Mouse (Mus musculus) kidney, embryonic 16.5 days (tissue): ENCODE measurements around the gene Igf2bp3. TPM values are rescaled to one million over a fixed set of nuclear protein-coding genes. Genes with fewer than 3 reads are reported as not detected.

ENCODE experiments used
- ATAC-seq: fragments of 200-750 bp; cut with Nextera tagmentation; 2 replicates; pipeline ENCODE4 v1.8.0; 2017; ENCODE audit warnings: moderate TSS enrichment; ENCODE audit not compliant: low FRiP score, low TSS enrichment
- H3K27ac ChIP-seq: fragments of 300-500 bp; sonication (generic); 2 replicates; pipeline ENCODE4 v1.5.1; 2014; ENCODE audit warnings: low read length
- H3K27me3 ChIP-seq: fragments of 300-500 bp; sonication (generic); 2 replicates; pipeline ENCODE4 v1.6.1; 2014; ENCODE audit warnings: low read length, control low read depth, mixed read lengths; ENCODE audit not compliant: insufficient read depth
- H3K36me3 ChIP-seq: fragments of 300-500 bp; sonication (generic); 2 replicates; pipeline ENCODE4 v1.6.1; 2014; ENCODE audit warnings: low read length, control low read depth, mixed read lengths; ENCODE audit not compliant: insufficient read depth
- H3K4me1 ChIP-seq: fragments of 300-500 bp; sonication (generic); 2 replicates; pipeline ENCODE4 v1.6.1; 2014; ENCODE audit warnings: low read length, control low read depth, mixed read lengths; ENCODE audit not compliant: insufficient read depth
- H3K4me2 ChIP-seq: fragments of 300-500 bp; sonication (generic); replicated peaks from 2 replicates; pipeline ENCODE4 v1.6.1; 2014; ENCODE audit warnings: low read depth, low read length
- H3K4me3 ChIP-seq: fragments of 300-500 bp; sonication (generic); 2 replicates; pipeline ENCODE4 v1.5.1; 2014; ENCODE audit warnings: mild to moderate bottlenecking, low read length
- H3K9ac ChIP-seq: fragments of 300-500 bp; sonication (generic); replicated peaks from 2 replicates; pipeline ENCODE4 v1.6.1; 2014; ENCODE audit warnings: low read length
- H3K9me3 ChIP-seq: fragments of 300-500 bp; sonication (generic); 2 replicates; pipeline ENCODE4 v1.6.1; 2016; ENCODE audit warnings: low read length, control low read depth
- WGBS: fragments of 180-500 bp; shearing (Covaris S2); extraction: QIAGEN DNeasy Blood & Tissue Kit; methylation state at CpG from one replicate; pipeline ENCODE4 v1.1.7; 2014; 5-methylcytosine and 5-hydroxymethylcytosine counted together
- polyA plus RNA-seq: library from polyadenylated mRNA; unstranded; fragments of >200 nt; fragmentation: Nextera tagmentation; extraction: Ambion mirVana; gene quantifications from 2 replicates; pipeline ENCODE4 v1.2.1, GENCODE M21; 2015

The Igf2bp3 gene
- polyA plus RNA-seq, 1 experiment from 2014 or later = 40.8 TPM

DNA sequence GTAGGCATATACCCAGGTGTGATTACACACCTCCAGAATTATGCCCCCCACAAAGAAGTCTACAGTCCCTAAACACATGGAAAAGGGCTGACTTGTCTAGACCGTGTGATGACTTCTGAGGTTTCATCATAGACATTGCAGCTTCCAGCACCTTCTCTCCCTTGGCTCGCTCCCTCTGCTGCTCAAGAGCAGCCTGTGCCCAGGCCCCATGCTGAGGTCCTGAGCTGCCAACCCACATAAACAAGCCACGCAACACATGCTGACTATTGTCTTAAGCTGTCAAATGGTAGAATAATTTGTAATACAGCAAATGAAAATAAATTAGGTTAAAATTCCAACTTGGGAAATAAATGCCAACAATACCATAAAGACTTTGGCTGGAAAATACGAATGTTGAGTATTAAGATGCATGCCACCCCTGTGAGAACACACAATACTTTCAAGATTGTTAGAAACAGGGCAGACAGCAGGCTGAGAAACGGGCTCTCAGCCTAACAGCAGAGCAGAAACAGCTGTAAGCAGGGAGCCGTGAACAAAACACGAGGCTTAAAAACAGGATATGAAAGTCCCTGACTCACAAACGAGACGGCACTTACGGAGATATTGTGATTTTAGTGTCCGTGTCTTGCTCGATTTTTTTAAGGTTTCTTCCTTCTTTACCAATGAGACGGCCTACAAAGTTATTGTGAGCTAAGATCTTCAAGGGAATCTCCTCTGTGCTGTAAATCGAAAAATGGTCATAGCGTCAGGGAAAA is 107.8 kb downstream of the Igf2bp3 start:
- WGBS = 90% methylated on average over 15 of the region's 15 CpGs
- H3K9ac ChIP-seq = no peak overlapping the region
- H3K9me3 ChIP-seq = no peaks in the 10 kb centered on the region
- no peak overlapping the region for H3K4me3 ChIP-seq
- no peak overlapping the region for H3K4me2 ChIP-seq
- no peak overlapping the region for H3K27ac ChIP-seq
- H3K27me3 ChIP-seq = no peaks in the 10 kb centered on the region
- H3K36me3 ChIP-seq = peaks cover 40% of the 10 kb centered on the region
- ATAC-seq = no peak
- no peaks in the 10 kb centered on the region for H3K4me1 ChIP-seq

DNA sequence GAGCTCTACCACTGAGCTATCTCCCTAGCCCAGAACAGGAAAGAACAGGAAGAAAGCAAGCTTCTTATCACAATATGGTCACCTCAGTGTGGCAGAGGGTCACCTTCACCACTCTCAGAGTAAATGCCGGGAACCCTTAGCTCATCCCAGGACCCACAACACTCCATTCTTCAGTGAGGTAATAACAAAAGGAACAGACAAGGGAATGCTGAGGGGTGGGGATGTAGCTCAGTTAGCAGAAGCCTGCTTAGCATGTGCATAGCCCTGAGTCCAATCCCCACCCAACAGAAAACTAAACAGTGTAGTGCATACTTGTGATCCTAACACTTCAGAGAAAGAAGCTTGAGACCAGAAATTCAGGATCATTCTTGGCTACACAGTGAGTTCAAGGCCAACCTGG is 115.7 kb downstream of the Igf2bp3 start:
- ATAC-seq = no peak
- Histone ChIP-seq H3K36me3 (peaks cover 26% of the 10 kb centered on the region), H3K27me3 (no peaks in the 10 kb centered on the region), H3K9ac (no peak overlapping the region), H3K4me1 (peaks cover 16% of the 10 kb centered on the region; the same call in 1 of the 2 replicates), H3K27ac (no peak overlapping the region), H3K4me3 (no peak overlapping the region), H3K9me3 (no peaks in the 10 kb centered on the region), H3K4me2 (no peak overlapping the region)
- 83% methylated on average over 1 of the region's 1 CpGs for WGBS

DNA sequence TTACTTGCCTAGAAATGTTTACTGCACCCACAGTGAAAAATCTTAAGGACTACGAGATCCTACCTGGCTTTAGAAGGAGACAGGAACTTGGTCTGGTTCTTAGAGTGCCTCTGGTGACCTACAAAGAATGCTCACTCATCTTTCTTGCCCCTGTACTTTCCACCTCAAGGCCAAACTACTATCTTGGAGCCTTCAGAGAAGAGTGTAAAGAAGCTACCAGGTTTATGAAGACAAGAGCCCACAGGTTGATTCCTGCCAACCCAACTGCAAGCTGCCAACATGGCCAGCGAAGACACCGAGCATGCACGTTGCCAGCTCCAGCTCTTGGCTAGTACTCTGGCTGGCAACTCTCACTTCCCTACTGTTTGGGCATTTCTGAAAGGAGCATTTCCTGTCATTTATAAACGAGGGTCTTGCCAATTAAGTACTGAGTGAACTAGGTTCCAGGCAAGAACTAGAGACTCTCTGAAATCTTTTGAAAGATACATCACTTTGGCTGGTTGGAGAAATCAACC is 117.1 kb downstream of the Igf2bp3 start:
- H3K27me3 ChIP-seq = no peaks in the 10 kb centered on the region
- no peak overlapping the region for H3K9ac ChIP-seq
- ATAC-seq = no peak
- H3K27ac ChIP-seq = no peak overlapping the region
- no peak overlapping the region for H3K4me3 ChIP-seq
- peaks cover 32% of the 10 kb centered on the region for H3K36me3 ChIP-seq
- H3K4me1 ChIP-seq = peaks cover 16% of the 10 kb centered on the region; the same call in 1 of the 2 replicates
- 84% methylated on average over 5 of the region's 5 CpGs for WGBS
- H3K4me2 ChIP-seq = no peak overlapping the region
- H3K9me3 ChIP-seq = no peaks in the 10 kb centered on the region

DNA sequence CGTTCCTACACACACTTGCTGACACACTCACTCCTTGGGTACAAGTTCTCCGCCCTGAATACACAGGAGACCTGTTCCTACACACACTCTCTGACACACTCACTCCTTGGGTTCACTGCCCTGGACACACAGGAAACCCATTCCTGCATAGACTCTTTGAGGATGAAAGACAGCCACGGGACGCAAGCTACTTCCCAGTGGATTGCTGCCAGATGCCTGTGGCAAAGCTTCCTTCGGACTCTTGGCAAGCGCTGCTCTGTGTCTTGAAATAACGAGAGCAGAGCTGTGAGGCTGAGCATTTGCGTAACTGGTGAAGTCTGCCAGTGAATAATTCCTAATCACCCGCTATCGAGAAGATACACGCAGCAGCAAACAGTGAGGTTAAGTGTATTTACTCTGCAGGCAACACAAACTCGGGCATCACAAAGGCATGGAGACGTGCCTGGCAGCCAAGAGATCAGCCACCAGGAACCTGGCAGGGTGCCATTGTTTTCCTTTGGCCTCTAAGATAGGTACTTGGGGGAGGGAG is 117.8 kb downstream of the Igf2bp3 start:
- Histone ChIP-seq H3K27ac (peak overlapping the region; percentile 27), H3K9me3 (no peaks in the 10 kb centered on the region), H3K4me2 (no peak overlapping the region), H3K4me3 (no peak overlapping the region), H3K4me1 (peaks cover 16% of the 10 kb centered on the region; the same call in 1 of the 2 replicates), H3K27me3 (no peaks in the 10 kb centered on the region), H3K36me3 (peaks cover 38% of the 10 kb centered on the region), H3K9ac (no peak overlapping the region)
- no peak for ATAC-seq
- 60% methylated on average over 13 of the region's 13 CpGs for WGBS

DNA sequence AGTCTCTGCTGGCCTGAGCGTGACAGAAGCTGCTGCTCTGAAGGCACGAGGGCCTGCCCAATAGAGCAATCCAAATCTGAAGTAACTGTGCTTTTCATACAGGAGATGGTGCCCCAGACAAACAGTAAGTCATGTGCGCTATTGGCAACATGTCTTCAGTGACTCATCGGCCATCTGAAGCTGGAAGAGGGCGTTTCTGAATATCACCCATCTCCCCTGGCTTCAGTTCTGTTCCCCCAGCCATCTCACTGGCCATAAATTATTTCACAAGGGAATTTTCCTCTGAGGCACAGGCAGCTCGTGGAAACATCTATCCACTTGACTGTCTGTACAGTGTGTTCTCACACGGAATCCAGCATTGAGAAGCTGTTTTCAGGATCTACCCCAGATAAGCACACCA is 118.3 kb downstream of the Igf2bp3 start:
- ATAC-seq = no peak
- H3K36me3 ChIP-seq = peaks cover 43% of the 10 kb centered on the region
- no peak overlapping the region for H3K4me3 ChIP-seq
- no peak overlapping the region for H3K4me2 ChIP-seq
- no peaks in the 10 kb centered on the region for H3K9me3 ChIP-seq
- no peak overlapping the region for H3K9ac ChIP-seq
- peaks cover 16% of the 10 kb centered on the region; the same call in 1 of the 2 replicates for H3K4me1 ChIP-seq
- peak overlapping the region; percentile 27; the same call in 1 of the 2 replicates for H3K27ac ChIP-seq
- WGBS = 68% methylated on average over 7 of the region's 7 CpGs
- no peaks in the 10 kb centered on the region for H3K27me3 ChIP-seq

DNA sequence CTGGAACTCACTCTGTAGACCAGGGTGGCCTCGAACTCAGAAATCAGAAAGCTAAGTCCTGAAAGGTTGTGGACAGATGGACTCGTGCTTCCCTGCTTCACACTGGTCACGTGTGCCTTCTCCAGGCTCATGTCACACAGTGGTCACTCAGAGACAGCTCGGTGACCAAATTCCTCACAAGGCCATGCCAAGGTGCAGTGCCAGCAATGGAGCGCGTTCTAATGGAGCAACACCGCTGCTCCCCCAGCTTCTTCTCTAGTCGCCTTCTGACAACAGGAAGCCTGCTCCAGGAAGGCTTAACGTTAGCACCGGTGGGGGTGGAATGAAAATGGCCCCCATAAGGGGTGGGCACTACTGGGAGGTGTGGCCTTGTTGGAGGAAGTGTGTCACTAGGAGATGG is 119.8 kb downstream of the Igf2bp3 start:
- Histone ChIP-seq H3K27ac (no peak overlapping the region), H3K9ac (no peak overlapping the region), H3K4me3 (no peak overlapping the region), H3K4me2 (no peak overlapping the region), H3K9me3 (no peaks in the 10 kb centered on the region), H3K27me3 (no peaks in the 10 kb centered on the region), H3K36me3 (peaks cover 58% of the 10 kb centered on the region), H3K4me1 (peaks cover 16% of the 10 kb centered on the region; the same call in 1 of the 2 replicates)
- WGBS = 88% methylated on average over 10 of the region's 10 CpGs
- no peak for ATAC-seq

DNA sequence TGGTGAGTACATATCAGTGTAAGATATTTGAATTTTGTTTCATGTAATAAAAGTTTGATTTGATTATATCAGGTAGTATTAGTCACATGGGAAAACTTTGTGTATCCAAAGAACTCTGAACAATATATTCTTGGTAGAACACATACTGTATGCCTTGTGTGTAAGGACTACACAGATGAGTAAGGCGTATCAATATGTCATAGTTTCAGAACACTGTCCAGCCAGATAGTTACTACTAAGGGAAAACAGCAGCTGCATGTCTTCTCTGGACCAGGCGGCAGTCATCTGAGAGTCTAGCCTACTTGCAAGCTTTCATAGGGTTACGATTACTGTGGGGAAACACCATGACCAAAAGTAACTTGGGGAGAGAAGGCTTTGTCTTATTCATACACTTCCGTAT is 131.7 kb downstream of the Igf2bp3 start:
- no peak overlapping the region for H3K9ac ChIP-seq
- H3K4me2 ChIP-seq = no peak overlapping the region
- H3K4me1 ChIP-seq = no peaks in the 10 kb centered on the region
- no peak overlapping the region for H3K4me3 ChIP-seq
- H3K27ac ChIP-seq = no peak overlapping the region
- H3K36me3 ChIP-seq = peaks cover 31% of the 10 kb centered on the region
- H3K9me3 ChIP-seq = no peaks in the 10 kb centered on the region
- WGBS = 88% methylated on average over 4 of the region's 4 CpGs
- no peak for ATAC-seq
- H3K27me3 ChIP-seq = no peaks in the 10 kb centered on the region

DNA sequence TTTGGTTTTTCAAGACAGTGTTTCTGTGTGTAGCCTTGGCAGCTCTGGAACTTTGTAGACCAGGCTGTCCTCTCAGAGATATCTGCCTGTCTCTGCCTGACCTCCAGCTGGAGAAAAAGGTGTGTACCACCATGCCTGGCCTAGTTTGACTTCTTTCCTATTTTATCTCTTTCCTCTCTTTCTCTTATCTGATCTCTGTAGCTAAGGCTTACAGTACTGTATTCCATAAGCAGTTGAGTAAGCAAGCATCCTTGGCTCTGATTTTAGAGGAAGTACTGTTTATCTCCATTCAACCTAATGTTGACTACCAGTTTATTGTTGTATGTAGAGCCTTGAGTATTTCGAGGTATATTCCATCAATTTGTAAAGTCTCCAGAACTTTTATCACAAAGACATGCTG is 135.4 kb downstream of the Igf2bp3 start:
- 87% methylated on average over 1 of the region's 1 CpGs for WGBS
- no peak overlapping the region for H3K27ac ChIP-seq
- H3K27me3 ChIP-seq = no peaks in the 10 kb centered on the region

DNA sequence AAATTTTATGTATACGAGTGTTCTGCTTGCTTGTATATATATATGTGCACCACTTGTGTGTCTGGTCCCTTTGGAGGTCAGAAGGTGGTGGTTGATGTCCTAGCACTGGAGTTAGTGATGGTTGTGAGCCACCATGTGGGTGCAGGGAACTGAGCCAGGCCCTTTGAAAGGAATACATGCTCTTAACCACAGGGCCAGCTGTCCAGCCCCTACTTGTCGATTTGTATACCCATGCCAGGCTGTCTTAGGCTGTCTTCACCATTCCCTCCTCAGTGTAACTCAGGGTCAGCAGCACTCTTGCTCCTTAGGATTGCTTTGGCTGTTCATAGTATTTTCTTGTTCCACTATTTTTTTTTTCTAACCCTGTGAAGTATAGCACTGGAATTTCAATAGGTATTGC is 136.9 kb downstream of the Igf2bp3 start:
- Histone ChIP-seq H3K4me2 (no peak overlapping the region), H3K4me1 (peaks cover 17% of the 10 kb centered on the region), H3K36me3 (0 out of 2 replicates have a peak, but pooled peaks cover 2% of the 10 kb centered on the region), H3K4me3 (no peak overlapping the region), H3K9ac (no peak overlapping the region), H3K27ac (no peak overlapping the region), H3K27me3 (no peaks in the 10 kb centered on the region), H3K9me3 (no peaks in the 10 kb centered on the region)
- ATAC-seq = no peak
- WGBS = 82% methylated on average over 2 of the region's 2 CpGs

More for the DNA sequence above, 135.4 kb downstream of the Igf2bp3 start:
- Histone ChIP-seq H3K9me3 (no peaks in the 10 kb centered on the region), H3K4me1 (peaks cover 12% of the 10 kb centered on the region), H3K4me2 (no peak overlapping the region), H3K9ac (no peak overlapping the region), H3K4me3 (no peak overlapping the region), H3K36me3 (peaks cover 12% of the 10 kb centered on the region)
- no peak for ATAC-seq

DNA sequence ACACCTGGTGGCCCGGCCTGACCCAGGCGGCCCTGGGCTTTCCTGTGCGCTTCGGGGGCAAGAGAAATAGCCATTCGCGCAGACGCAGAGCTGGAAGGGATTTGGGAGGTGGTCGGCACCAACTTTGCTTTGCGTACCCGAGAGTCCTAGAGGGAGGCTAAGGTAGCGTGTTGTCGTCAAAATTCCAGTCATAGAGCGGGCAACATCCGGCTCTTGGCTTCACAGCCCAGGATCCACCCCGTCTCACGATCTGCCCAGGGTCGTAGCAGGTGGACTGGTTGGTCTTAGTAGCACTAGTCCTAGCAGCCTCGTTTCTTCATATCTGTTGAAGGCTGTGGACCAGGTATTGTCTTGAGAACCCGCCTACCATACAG is 140.7 kb downstream of the Igf2bp3 start:
- Histone ChIP-seq H3K9ac (peak overlapping the region; percentile 99), H3K36me3 (no peaks in the 10 kb centered on the region), H3K27ac (peak overlapping the region; percentile 84), H3K4me1 (peaks cover 17% of the 10 kb centered on the region), H3K4me2 (peak overlapping the region; percentile 88), H3K9me3 (no peaks in the 10 kb centered on the region), H3K27me3 (no peaks in the 10 kb centered on the region), H3K4me3 (peak overlapping the region; percentile 99)
- ATAC-seq = peak; percentile 81
- WGBS = under 1% methylated on average over 19 of the region's 19 CpGs
